In the genomic region with DNA sequence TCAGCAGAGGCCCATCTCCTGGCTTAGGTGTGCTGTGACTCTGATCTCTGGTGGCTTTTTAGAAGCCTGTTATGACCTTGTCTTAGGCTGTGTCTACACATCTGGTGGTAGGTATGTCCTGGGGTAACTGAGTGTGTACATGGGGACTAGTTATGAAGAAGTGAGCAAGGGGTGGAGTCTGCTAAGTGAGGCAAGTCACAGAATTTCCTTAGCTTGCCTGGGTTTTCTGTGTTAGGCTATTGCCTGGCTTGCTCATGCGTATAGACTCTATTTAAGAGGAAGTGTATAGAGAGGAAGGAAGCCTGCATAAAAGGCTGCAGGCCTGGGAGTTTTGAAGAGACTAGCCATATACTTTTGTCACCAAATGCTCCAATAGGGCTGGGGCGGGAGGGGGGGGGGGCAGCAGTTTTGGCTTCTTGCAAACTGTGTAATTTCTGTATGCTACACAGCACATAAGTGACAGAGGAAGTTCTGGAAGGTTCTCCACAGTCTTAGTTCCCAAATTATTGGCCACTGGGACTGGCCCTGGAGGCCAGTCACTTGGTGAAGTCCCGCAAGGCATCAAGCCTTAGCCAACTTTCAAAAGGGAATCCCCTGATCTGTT, we compare ENCODE assay signal across 7 mouse cellular contexts. TPM values are rescaled to one million over a fixed set of nuclear protein-coding genes. Genes with fewer than 3 reads are reported as not detected.
A peak's percentile ranks its signal among the peaks of the same experiment; 100 is the strongest.
DNase-seq lines count a peak whose midpoint lies in the region; ATAC-seq and TF ChIP-seq lines count a peak whose summit lies in the region.

No protein-coding gene starts in this region.

- peaks cover 29% of the 10 kb centered on the region for H3K79me2 ChIP-seq in MEL (ENCODE audit: control insufficient read depth, insufficient read depth, low read length, poor library complexity)

- H3K9me3 ChIP-seq in MEL (replicated peaks; ENCODE audit: insufficient read depth, low read length) = no peaks in the 10 kb centered on the region
- no peaks in the 10 kb centered on the region for H3K9me3 ChIP-seq in hindbrain, embryonic 12.5 days (replicated peaks)
- H3K9me3 ChIP-seq in lung, postnatal 0 days (ENCODE audit: low read length) = no peaks in the 10 kb centered on the region

- DNase-seq in MEL (ENCODE audit: low read depth, low spot score) = peak; percentile 94
- DNase-seq in lung, postnatal 0 days (ENCODE audit: low spot score) = peak; percentile 64
- DNase-seq in spleen, adult 12 weeks (ENCODE audit: low spot score) = peak; percentile 58
- no peak for DNase-seq in left cerebral cortex, postnatal 4 days
- no peak for DNase-seq in embryo, embryonic 10.5 days (ENCODE audit: low spot score)

- H3K9ac ChIP-seq in MEL (ENCODE audit: control insufficient read depth, low read depth, low read length, poor library complexity, severe bottlenecking) = peak overlapping the region; percentile 74
- H3K9ac ChIP-seq in hindbrain, embryonic 12.5 days = no peak overlapping the region
- no peak overlapping the region for H3K9ac ChIP-seq in lung, postnatal 0 days (replicated peaks; ENCODE audit: low read depth)

- TF ChIP-seq EP300 in MEL (IDR thresholded peaks at IDR 0.05; ENCODE audit: low read depth in 1 of 2, low read length in 2 of 2) = no peak
- TF ChIP-seq EP300 in lung, postnatal 0 days (IDR thresholded peaks at IDR 0.05) = no peak

- peak overlapping the region; percentile 96 for H3K4me2 ChIP-seq in hindbrain, embryonic 12.5 days (replicated peaks)
- peak overlapping the region; percentile 61 for H3K4me2 ChIP-seq in lung, postnatal 0 days (replicated peaks; ENCODE audit: low read depth, low read length)

- TF ChIP-seq RAD21 in MEL (IDR thresholded peaks at IDR 0.05; ENCODE audit: low read depth, low read length) = no peak; the same call in 1 of the 2 replicates

- no peaks in the 10 kb centered on the region for H3K27me3 ChIP-seq in MEL (ENCODE audit: control insufficient read depth in 1 of 2, insufficient read depth in 2 of 2, low read length in 2 of 2)
- H3K27me3 ChIP-seq in hindbrain, embryonic 12.5 days = peaks cover 8% of the 10 kb centered on the region; the same call in 1 of the 2 replicates
- no peaks in the 10 kb centered on the region for H3K27me3 ChIP-seq in lung, postnatal 0 days (replicated peaks; ENCODE audit: insufficient read depth, low read length)

- no peak for TF ChIP-seq CTCF in MEL (IDR thresholded peaks at IDR 0.05 in 2 of 3, conservative IDR thresholded peaks at IDR 0.05 in 1 of 3; ENCODE audit: control insufficient read depth in 1 of 3, insufficient read depth in 1 of 3, low read depth in 2 of 3, low read length in 3 of 3, poor library complexity in 1 of 3, severe bottlenecking in 1 of 3)
- TF ChIP-seq CTCF in cortical plate, adult 2 months (IDR thresholded peaks at IDR 0.05; ENCODE audit: extremely low read depth, insufficient read depth, low read length) = no peak
- no peak for TF ChIP-seq CTCF in lung, postnatal 0 days (IDR thresholded peaks at IDR 0.05)

- peak overlapping the region; percentile 86 to 89 for H3K4me3 ChIP-seq in MEL (ENCODE audit: control insufficient read depth in 1 of 2, insufficient read depth in 1 of 2, low read depth in 2 of 2, low read length in 2 of 2)
- peak overlapping the region; percentile 81; the same call in 1 of the 2 replicates for H3K4me3 ChIP-seq in cortical plate, adult 2 months (ENCODE audit: insufficient read depth, low read length)
- H3K4me3 ChIP-seq in hindbrain, embryonic 12.5 days = peak overlapping the region; percentile 50
- 0 out of 2 replicates have a peak overlapping the region, but pooled peaks have one; percentile 40 for H3K4me3 ChIP-seq in lung, postnatal 0 days (ENCODE audit: low read depth, low read length)

- ATAC-seq in hindbrain, embryonic 12.5 days (ENCODE audit: low FRiP score) = peak; percentile 20; the same call in 1 of the 2 replicates
- ATAC-seq in lung, postnatal 0 days = peak; percentile 45

- peaks cover 18 to 27% of the 10 kb centered on the region in 2 experiments for H3K4me1 ChIP-seq in MEL (ENCODE audit: control insufficient read depth in 1 of 2, insufficient read depth in 2 of 2, low read length in 2 of 2)
- H3K4me1 ChIP-seq in cortical plate, adult 2 months (ENCODE audit: control insufficient read depth, insufficient read depth, low read length) = no peaks in the 10 kb centered on the region
- peaks cover 13% of the 10 kb centered on the region for H3K4me1 ChIP-seq in hindbrain, embryonic 12.5 days
- no peaks in the 10 kb centered on the region for H3K4me1 ChIP-seq in lung, postnatal 0 days (ENCODE audit: insufficient read depth, low read depth, low read length)

- peak overlapping the region; percentile 96 for H3K27ac ChIP-seq in MEL (ENCODE audit: control insufficient read depth, low read depth, low read length)
- no peak overlapping the region for H3K27ac ChIP-seq in cortical plate, adult 2 months (ENCODE audit: insufficient read depth, low read length)
- H3K27ac ChIP-seq in hindbrain, embryonic 12.5 days = no peak overlapping the region
- peak overlapping the region; percentile 66; the same call in 1 of the 2 replicates for H3K27ac ChIP-seq in lung, postnatal 0 days (ENCODE audit: low read length)

- peaks cover 2 to 39% of the 10 kb centered on the region in 2 experiments; a peak in 3 of 4 replicates for H3K36me3 ChIP-seq in MEL (ENCODE audit: control insufficient read depth in 1 of 2, insufficient read depth in 2 of 2, low read length in 2 of 2)
- no peaks in the 10 kb centered on the region for H3K36me3 ChIP-seq in hindbrain, embryonic 12.5 days
- no peaks in the 10 kb centered on the region for H3K36me3 ChIP-seq in lung, postnatal 0 days (ENCODE audit: insufficient read depth, low read length)

- WGBS in hindbrain, embryonic 12.5 days = 66% methylated on average over 3 of the region's 3 CpGs
- 59% methylated on average over 3 of the region's 3 CpGs for WGBS in lung, postnatal 0 days

- peak in 1 of 2 experiments; percentile 65; a peak in 2 of 4 replicates for TF ChIP-seq POLR2A in MEL (IDR thresholded peaks at IDR 0.05; ENCODE audit: control insufficient read depth in 1 of 2, insufficient read depth in 1 of 2, low read depth in 1 of 2, low read length in 2 of 2, poor library complexity in 1 of 2)
- no peak for TF ChIP-seq POLR2A in cortical plate, adult 2 months (IDR thresholded peaks at IDR 0.05; ENCODE audit: extremely low read depth, insufficient read depth, low read length)

- intact Hi-C loops in left cerebral cortex, postnatal 4 days (cut with DNase I) = no loop called here

TF ChIP-seq in MEL, 35 proteins besides CTCF, POLR2A, EP300 and RAD21:
- TF ChIP-seq USF1 (IDR thresholded peaks at IDR 0.05; ENCODE audit: low read depth, low read length) (no peak), NELFE (IDR thresholded peaks at IDR 0.05; ENCODE audit: low read depth, low read length) (peak; percentile 49), POLR2AphosphoS2 (IDR thresholded peaks at IDR 0.05; ENCODE audit: low read length) (peak; percentile 57), ZC3H11A (IDR thresholded peaks at IDR 0.05; ENCODE audit: low read depth, low read length) (no peak), BHLHE40 (IDR thresholded peaks at IDR 0.05; ENCODE audit: borderline replicate concordance, low read depth, low read length) (no peak), MYC (IDR thresholded peaks at IDR 0.05; ENCODE audit: low read depth, low read length) (0 out of 2 replicates have a peak, but pooled peaks have one; percentile 47), TBP (IDR thresholded peaks at IDR 0.05; ENCODE audit: low read depth, low read length) (peak; percentile 90), TCF12 (IDR thresholded peaks at IDR 0.05; ENCODE audit: low read depth, low read length) (no peak; the same call in 1 of the 2 replicates), NRF1 (IDR thresholded peaks at IDR 0.05; ENCODE audit: insufficient read depth, low read depth, low read length, poor library complexity, severe bottlenecking) (peak; percentile 85), ELF1 (IDR thresholded peaks at IDR 0.05; ENCODE audit: low read depth, low read length) (0 out of 2 replicates have a peak, but pooled peaks have one; percentile 30), MXI1 (IDR thresholded peaks at IDR 0.05; ENCODE audit: low read depth, low read length) (no peak; the same call in 1 of the 2 replicates)

RNA-seq across cellular contexts. Expression of a gene that starts 0.5 kb away (rescaled TPM):
- 22.7 and 35.5 TPM in 2 replicates for total RNA-seq in MEL (2012; rRNA removed)
- 10 to 100 TPM; 48.9 to 97.5 TPM for polyA plus RNA-seq in MEL (2012; ENCODE audit: insufficient read depth in 1 of 2, insufficient read length in 2 of 2, low read depth in 1 of 2, low replicate concordance in 2 of 2, missing spikeins in 1 of 2)
- 6.0 and 6.4 TPM in 2 replicates for polyA plus RNA-seq in cortical plate, adult 2 months (2012; rRNA removed)
- polyA plus RNA-seq in hindbrain, embryonic 12.5 days (2016; fragmentation: Nextera tagmentation; extraction: Ambion mirVana) = 5.4 and 7.2 TPM in 2 replicates
- polyA plus RNA-seq in lung, postnatal 0 days (2015; fragmentation: Nextera tagmentation; extraction: Ambion mirVana) = 4.5 and 5.6 TPM in 2 replicates
- 10 to 100 TPM in 1 of 2 experiments, 1 to 10 TPM in 1; 9.0 to 10.6 TPM for total RNA-seq in left cerebral cortex, postnatal 4 days (2021)

Comparison
In these comparisons a context has a peak if more than half of its experiments do, and no peak if none do; other contexts are left out.
1. DNase-seq: peak in MEL (single experiment), lung, postnatal 0 days (single experiment) and spleen, adult 12 weeks (single experiment); none in left cerebral cortex, postnatal 4 days (single experiment) and embryo, embryonic 10.5 days (single experiment).
2. H3K27ac ChIP-seq: peak in MEL (single experiment) and lung, postnatal 0 days (single experiment); none in cortical plate, adult 2 months (single experiment) and hindbrain, embryonic 12.5 days (single experiment).
3. Peak in every context shown above with its lines, with median percentiles within 50 percentile points of each other: H3K4me3 ChIP-seq.